Mouse (Mus musculus) heart, postnatal 0 days (tissue): Measurements from ENCODE around the gene Akap8l.

Experiments
- CTCF ChIP-seq: IDR thresholded peaks from 2 replicates; pipeline ENCODE4 v1.5.1; 2016; ENCODE audit warnings: antibody characterized with exemption, control low read depth, low read depth
- EP300 ChIP-seq: IDR thresholded peaks from 2 replicates; pipeline ENCODE4 v1.6.1; 2016; ENCODE audit warnings: antibody characterized with exemption, low read depth

- TF ChIP-seq CTCF: no peak
- no peak for TF ChIP-seq EP300
These were observed 28.4 kb upstream of the Akap8l start for GRCm38 (mm10) chr17:32378786-32379185.
